Mouse (Mus musculus) kidney, postnatal 0 days (tissue): ENCODE results near the gene Gm9913. TPM values are rescaled to one million over a fixed set of nuclear protein-coding genes. Genes with fewer than 3 reads are reported as not detected.

Source experiments
- ATAC-seq: fragments of 200-750 bp; cut with Nextera tagmentation; replicated peaks from 2 replicates; pipeline ENCODE4 v1.8.0; 2017; ENCODE audit warnings: low read depth, moderate number of reproducible peaks, moderate TSS enrichment, moderate library complexity; ENCODE audit not compliant: low FRiP score
- DNase-seq: peaks from one replicate; pipeline ENCODE4 v3.0.0-alpha.2; 2016; ENCODE audit warnings: low spot score
- H3K27ac ChIP-seq: fragments of 300-500 bp; sonication (generic); 2 replicates; pipeline ENCODE4 v1.5.1; 2014; ENCODE audit warnings: mild to moderate bottlenecking
- H3K27me3 ChIP-seq: fragments of 300-500 bp; sonication (generic); 2 replicates; pipeline ENCODE4 v1.6.1; 2014; ENCODE audit warnings: low read length, mixed read lengths; ENCODE audit not compliant: insufficient read depth
- H3K36me3 ChIP-seq: fragments of 300-500 bp; sonication (generic); 2 replicates; pipeline ENCODE4 v1.6.1; 2014; ENCODE audit warnings: low read length, mixed read lengths; ENCODE audit not compliant: insufficient read depth
- H3K4me1 ChIP-seq: fragments of 300-500 bp; sonication (generic); replicated peaks from 2 replicates; pipeline ENCODE4 v1.6.1; 2014; ENCODE audit warnings: antibody characterized with exemption, low read length, mixed read lengths; ENCODE audit not compliant: insufficient read depth
- H3K4me2 ChIP-seq: fragments of 300-500 bp; sonication (generic); 2 replicates; pipeline ENCODE4 v1.6.1; 2014; ENCODE audit warnings: mild to moderate bottlenecking, low read length, moderate library complexity, mixed read lengths
- H3K4me3 ChIP-seq: fragments of 300-500 bp; sonication (generic); replicated peaks from 2 replicates; pipeline ENCODE4 v1.5.1; 2014; ENCODE audit warnings: low read depth, low read length
- H3K9ac ChIP-seq: fragments of 300-500 bp; sonication (generic); 2 replicates; pipeline ENCODE4 v1.6.1; 2014; ENCODE audit warnings: low read depth, low read length
- H3K9me3 ChIP-seq: fragments of 300-500 bp; sonication (generic); replicated peaks from 2 replicates; pipeline ENCODE4 v1.6.1; 2016; ENCODE audit warnings: low read length, inconsistent platforms, mixed read lengths
- CTCF ChIP-seq: IDR thresholded peaks from 2 replicates; pipeline ENCODE4 v1.5.1; 2016; ENCODE audit warnings: antibody characterized with exemption, low read depth, mild to moderate bottlenecking, moderate library complexity
- WGBS: fragments of 180-500 bp; shearing (Covaris S2); extraction: QIAGEN DNeasy Blood & Tissue Kit; methylation state at CpG from one replicate; pipeline ENCODE4 v1.1.7; 2014; 5-methylcytosine and 5-hydroxymethylcytosine counted together
- polyA plus RNA-seq: library from polyadenylated mRNA; unstranded; fragments of >200 nt; fragmentation: Nextera tagmentation; extraction: Ambion mirVana; gene quantifications from 2 replicates; pipeline ENCODE4 v1.2.1, GENCODE M21; 2015

The Gm9913 gene
- polyA plus RNA-seq, 1 experiment from 2014 or later = 0.26 TPM

DNA sequence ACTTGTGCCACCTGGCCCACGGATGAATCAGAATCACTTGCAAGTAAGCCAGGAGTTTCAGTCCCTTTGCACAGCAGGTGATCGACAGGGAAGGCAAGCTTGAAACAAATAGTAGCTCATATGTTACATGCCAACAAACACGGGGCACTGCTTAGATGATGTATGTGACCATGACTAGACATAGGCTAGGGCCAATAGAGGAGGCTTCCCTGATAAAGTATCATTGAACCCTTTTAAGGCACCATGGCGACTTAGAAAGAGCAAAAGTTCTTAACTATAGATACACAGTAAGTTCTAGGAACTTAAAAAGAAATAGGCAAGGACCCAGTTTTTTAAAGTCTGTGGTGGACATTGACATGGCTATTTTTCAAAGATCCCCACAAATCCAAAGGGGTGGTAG is 3.0 kb downstream of the Gm9913 start, which contains the start of gene Fbn1:
Gene Fbn1, minus strand, starts transcription at position 101 of the 400 bp plus-strand sequence.
- ATAC-seq (no peak), DNase-seq (no peak)
- Histone ChIP-seq H3K27ac (peak within 1 kb of the TSS; percentile 84), H3K27me3 (no peaks in the 10 kb centered on the region), H3K36me3 (no peaks in the 10 kb centered on the region), H3K9ac (peak within 1 kb of the TSS; percentile 72), H3K4me1 (0 out of 2 replicates have a peak, but pooled peaks cover 5% of the 10 kb centered on the region), H3K4me2 (peak within 1 kb of the TSS; percentile 94), H3K9me3 (no peaks in the 10 kb centered on the region), H3K4me3 (peak within 1 kb of the TSS; percentile 61)
- TF ChIP-seq CTCF = no peak
- WGBS = 85% methylated on average over 4 of the region's 4 CpGs

DNA sequence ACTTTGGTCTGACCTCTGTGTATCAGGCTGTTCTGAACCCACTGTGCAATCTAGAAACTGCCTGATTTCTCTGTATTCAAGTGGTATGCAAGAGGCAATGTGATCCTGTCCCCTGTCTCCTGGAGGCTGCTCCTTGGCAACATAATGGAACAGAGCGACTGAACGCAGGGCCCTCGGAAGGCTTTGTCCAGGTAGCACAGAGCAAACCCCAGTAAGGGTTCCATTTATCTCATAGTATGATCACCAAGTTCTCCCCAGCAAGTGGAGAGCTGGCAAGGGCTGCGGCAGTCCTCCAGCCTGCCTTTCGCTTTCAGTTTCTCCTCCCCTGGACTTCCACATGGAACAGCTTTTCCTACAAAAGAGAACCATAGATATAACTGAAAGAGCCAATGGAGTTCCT is 3.5 kb downstream of the Gm9913 start:
- no peak for DNase-seq
- TF ChIP-seq CTCF = no peak
- 0 out of 2 replicates have a peak, but pooled peaks cover 5% of the 10 kb centered on the region for H3K4me1 ChIP-seq
- no peak for ATAC-seq
- 95% methylated on average over 5 of the region's 5 CpGs for WGBS
- H3K4me3 ChIP-seq = no peak overlapping the region
- H3K27ac ChIP-seq = no peak overlapping the region
- H3K36me3 ChIP-seq = no peaks in the 10 kb centered on the region
- no peak overlapping the region for H3K9ac ChIP-seq
- H3K9me3 ChIP-seq = no peaks in the 10 kb centered on the region
- H3K27me3 ChIP-seq = no peaks in the 10 kb centered on the region
- H3K4me2 ChIP-seq = no peak overlapping the region

DNA sequence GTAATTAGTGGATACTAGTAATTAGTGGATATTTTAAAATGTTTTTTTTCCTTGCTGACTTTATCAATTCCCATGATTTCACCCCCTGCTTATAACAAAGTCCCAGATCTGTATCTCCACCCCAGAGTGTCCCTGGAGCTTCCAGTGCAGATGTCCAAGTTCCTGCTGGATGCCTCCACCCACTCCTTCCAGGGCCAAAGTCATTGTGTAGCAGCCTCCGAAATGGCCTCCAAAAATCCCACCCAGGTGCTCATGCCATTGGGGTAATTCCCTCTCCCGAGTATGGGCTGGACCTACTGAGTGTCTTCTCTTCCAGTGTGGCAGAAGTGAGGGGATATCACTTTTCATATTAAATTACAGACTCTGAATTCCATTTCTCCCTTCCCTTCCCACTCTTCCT is 5.9 kb downstream of the Gm9913 start:
- Histone ChIP-seq H3K9ac (no peak overlapping the region), H3K9me3 (no peaks in the 10 kb centered on the region), H3K27me3 (no peaks in the 10 kb centered on the region), H3K4me2 (no peak overlapping the region), H3K27ac (no peak overlapping the region), H3K4me3 (no peak overlapping the region), H3K4me1 (0 out of 2 replicates have a peak, but pooled peaks cover 5% of the 10 kb centered on the region), H3K36me3 (no peaks in the 10 kb centered on the region)
- no peak for TF ChIP-seq CTCF
- ATAC-seq (no peak), DNase-seq (no peak)
- 73% methylated on average over 2 of the region's 2 CpGs for WGBS

GRCm38 (mm10) chr2:125511898-125512297 is 7.0 kb downstream of the Gm9913 start:
- Histone ChIP-seq H3K27me3 (no peaks in the 10 kb centered on the region), H3K27ac (no peak overlapping the region), H3K9ac (no peak overlapping the region), H3K4me3 (no peak overlapping the region), H3K36me3 (no peaks in the 10 kb centered on the region), H3K4me1 (0 out of 2 replicates have a peak, but pooled peaks cover under 1% of the 10 kb centered on the region), H3K9me3 (no peaks in the 10 kb centered on the region), H3K4me2 (no peak overlapping the region)
- DNase-seq = no peak
- no peak for TF ChIP-seq CTCF
- ATAC-seq = no peak
- 80% methylated on average over 4 of the region's 4 CpGs for WGBS

DNA sequence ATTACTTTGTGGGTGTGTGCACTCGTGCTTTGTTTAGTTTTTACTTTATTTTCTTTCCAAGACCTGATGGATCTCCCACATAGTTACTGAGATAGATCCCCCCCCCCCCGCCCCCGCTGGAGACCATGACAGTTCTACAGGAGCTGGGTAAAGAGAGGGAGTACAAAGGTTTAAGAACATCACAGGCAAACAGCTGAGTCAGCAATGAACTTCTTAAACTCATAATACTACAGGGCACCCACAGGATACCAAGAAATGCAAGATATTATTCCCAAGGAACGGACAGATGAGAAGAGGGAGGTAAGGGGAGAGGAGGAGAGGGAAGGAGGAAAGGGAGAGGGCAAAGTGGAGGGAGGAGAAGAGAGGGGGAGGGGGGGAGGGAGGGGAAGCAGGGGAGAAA is 7.7 kb downstream of the Gm9913 start:
- no peak overlapping the region for H3K9ac ChIP-seq
- ATAC-seq = no peak
- no peaks in the 10 kb centered on the region for H3K36me3 ChIP-seq
- H3K4me2 ChIP-seq = no peak overlapping the region
- no peak overlapping the region for H3K4me3 ChIP-seq
- DNase-seq = no peak
- no peaks in the 10 kb centered on the region for H3K4me1 ChIP-seq
- H3K27ac ChIP-seq = no peak overlapping the region
- no peaks in the 10 kb centered on the region for H3K9me3 ChIP-seq
- H3K27me3 ChIP-seq = no peaks in the 10 kb centered on the region
- TF ChIP-seq CTCF = no peak
- 70% methylated on average over 4 of the region's 4 CpGs for WGBS

DNA sequence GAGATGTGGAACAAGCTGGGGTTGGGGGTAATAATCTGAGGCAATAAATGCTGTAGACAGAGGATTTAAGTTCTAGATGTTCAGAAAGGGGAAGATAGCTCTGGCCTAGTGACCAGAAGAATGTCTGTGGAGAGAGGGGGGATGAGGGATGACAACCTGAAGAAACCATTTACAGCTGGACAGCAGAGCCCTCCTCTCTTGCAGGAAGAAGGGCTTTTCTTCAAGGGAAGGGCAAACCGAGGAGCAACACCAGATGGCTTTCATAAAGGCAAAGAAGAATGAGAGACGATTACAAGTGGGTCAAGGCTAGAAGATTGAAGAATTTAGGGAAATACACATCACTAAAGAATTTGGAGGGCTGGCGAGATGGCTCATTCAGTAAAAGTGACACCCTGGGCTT is 9.5 kb downstream of the Gm9913 start:
- peak; percentile 64 for DNase-seq
- WGBS = 58% methylated on average over 3 of the region's 3 CpGs
- no peak overlapping the region for H3K27ac ChIP-seq

DNA sequence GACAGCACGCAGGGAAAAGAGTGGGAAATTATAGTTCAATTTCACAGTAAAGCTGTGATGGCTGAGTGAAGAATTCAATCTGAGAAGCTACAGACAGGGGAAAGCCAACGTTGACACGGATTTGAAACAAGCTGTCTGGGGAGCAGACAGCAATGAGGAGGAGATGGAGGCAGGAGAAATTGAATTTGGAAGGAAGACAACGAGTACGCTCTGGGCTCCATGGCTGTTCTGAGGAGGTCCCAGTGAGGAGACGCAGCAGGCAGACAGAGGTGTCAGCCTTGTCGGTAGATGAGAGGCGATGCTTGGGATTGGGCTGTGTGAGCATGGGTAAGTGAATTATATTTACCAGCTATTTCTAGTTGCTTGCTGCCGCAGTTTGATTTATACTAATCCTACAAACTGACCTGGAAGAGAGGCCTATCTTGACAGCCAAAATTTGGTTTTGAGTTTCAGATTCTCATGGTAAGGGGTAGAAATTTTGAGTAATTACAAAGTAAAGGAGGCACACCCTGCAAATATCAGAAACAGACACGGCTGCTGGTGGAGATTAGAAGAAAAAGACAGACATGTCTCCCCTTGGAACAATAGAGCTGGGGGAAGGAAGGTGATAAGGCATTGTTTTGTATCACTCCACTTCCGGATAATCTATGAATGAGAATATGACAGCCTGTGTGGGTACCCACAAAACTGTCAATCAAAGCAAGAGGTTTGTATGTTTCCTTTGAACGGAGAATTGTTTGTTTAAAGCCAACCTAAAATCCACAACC is 10.6 kb downstream of the Gm9913 start:
- Histone ChIP-seq H3K4me3 (no peak overlapping the region), H3K27ac (no peak overlapping the region), H3K9ac (no peak overlapping the region), H3K36me3 (no peaks in the 10 kb centered on the region), H3K4me1 (no peaks in the 10 kb centered on the region), H3K4me2 (no peak overlapping the region), H3K27me3 (no peaks in the 10 kb centered on the region), H3K9me3 (no peaks in the 10 kb centered on the region)
- DNase-seq = no peak
- no peak for TF ChIP-seq CTCF
- no peak for ATAC-seq
- WGBS = 69% methylated on average over 12 of the region's 12 CpGs

More for the DNA sequence above, 9.5 kb downstream of the Gm9913 start:
- Histone ChIP-seq H3K4me3 (no peak overlapping the region), H3K27me3 (no peaks in the 10 kb centered on the region), H3K4me1 (no peaks in the 10 kb centered on the region), H3K36me3 (no peaks in the 10 kb centered on the region), H3K4me2 (no peak overlapping the region), H3K9me3 (no peaks in the 10 kb centered on the region), H3K9ac (no peak overlapping the region)
- no peak for TF ChIP-seq CTCF
- ATAC-seq = no peak
